Mouse (Mus musculus): Measurements from ENCODE around the gene Flii. TPM values are rescaled to one million over a fixed set of nuclear protein-coding genes. Genes with fewer than 3 reads are reported as not detected.
A peak's percentile ranks its signal among the peaks of the same experiment; 100 is the strongest.

Gene Flii
- polyA plus RNA-seq, 1 experiment from 2014 or later = 53.4 TPM

- Histone ChIP-seq H3K27ac (no peak overlapping the region), H3K36me3 (ENCODE audit: insufficient read depth, low read length) (peaks cover 21% of the 10 kb centered on the region; the same call in 1 of the 2 replicates), H3K4me1 (replicated peaks; ENCODE audit: insufficient read depth, low read length) (no peaks in the 10 kb centered on the region), H3K27me3 (ENCODE audit: insufficient read depth, low read length) (no peaks in the 10 kb centered on the region), H3K4me3 (replicated peaks; ENCODE audit: low read depth, low read length) (no peak overlapping the region), H3K4me2 (ENCODE audit: low read length) (no peak overlapping the region), H3K9ac (ENCODE audit: low read depth, low read length) (no peak overlapping the region), H3K9me3 (replicated peaks; ENCODE audit: low read length) (no peaks in the 10 kb centered on the region)
- DNase-seq (ENCODE audit: low spot score) = no peak
- WGBS = 80% methylated on average over 3 of the region's 3 CpGs
- no peak for TF ChIP-seq CTCF (IDR thresholded peaks at IDR 0.05; ENCODE audit: low read depth)
- ATAC-seq (replicated peaks; ENCODE audit: low FRiP score, low read depth) = no peak
Observed at GRCm38 (mm10) chr11:60736491-60736890, 9.4 kb upstream of the Flii start.

GRCm38 (mm10) chr11:60735191-60735590 lies 8.1 kb upstream of the Flii start:
- DNase-seq (ENCODE audit: low spot score) (no peak), ATAC-seq (replicated peaks; ENCODE audit: low FRiP score, low read depth) (no peak)
- Histone ChIP-seq H3K36me3 (ENCODE audit: insufficient read depth, low read length) (peaks cover 19% of the 10 kb centered on the region), H3K27me3 (ENCODE audit: insufficient read depth, low read length) (no peaks in the 10 kb centered on the region), H3K4me1 (replicated peaks; ENCODE audit: insufficient read depth, low read length) (no peaks in the 10 kb centered on the region), H3K27ac (no peak overlapping the region), H3K9ac (ENCODE audit: low read depth, low read length) (no peak overlapping the region), H3K9me3 (replicated peaks; ENCODE audit: low read length) (no peaks in the 10 kb centered on the region), H3K4me3 (replicated peaks; ENCODE audit: low read depth, low read length) (no peak overlapping the region), H3K4me2 (ENCODE audit: low read length) (no peak overlapping the region)
- TF ChIP-seq CTCF (IDR thresholded peaks at IDR 0.05; ENCODE audit: low read depth) = peak; percentile 45
- 72% methylated on average over 5 of the region's 5 CpGs for WGBS

- WGBS = 75% methylated on average over 2 of the region's 2 CpGs
- ATAC-seq (replicated peaks; ENCODE audit: low FRiP score, low read depth) = no peak
- no peaks in the 10 kb centered on the region for H3K9me3 ChIP-seq (replicated peaks; ENCODE audit: low read length)
- peaks cover 13% of the 10 kb centered on the region for H3K36me3 ChIP-seq (ENCODE audit: insufficient read depth, low read length)
- H3K4me2 ChIP-seq (ENCODE audit: low read length) = no peak overlapping the region
- no peaks in the 10 kb centered on the region for H3K27me3 ChIP-seq (ENCODE audit: insufficient read depth, low read length)
- no peak overlapping the region for H3K27ac ChIP-seq
- H3K9ac ChIP-seq (ENCODE audit: low read depth, low read length) = no peak overlapping the region
- H3K4me1 ChIP-seq (replicated peaks; ENCODE audit: insufficient read depth, low read length) = peaks cover under 1% of the 10 kb centered on the region; the same call in 1 of the 2 replicates
- DNase-seq (ENCODE audit: low spot score) = no peak
- TF ChIP-seq CTCF (IDR thresholded peaks at IDR 0.05; ENCODE audit: low read depth) = no peak
- H3K4me3 ChIP-seq (replicated peaks; ENCODE audit: low read depth, low read length) = no peak overlapping the region
Observed at GRCm38 (mm10) chr11:60734206-60734605, 7.1 kb upstream of the Flii start.

- peaks cover 11% of the 10 kb centered on the region; the same call in 1 of the 2 replicates for H3K4me1 ChIP-seq (replicated peaks; ENCODE audit: insufficient read depth, low read length)
- H3K4me2 ChIP-seq (ENCODE audit: low read length) = no peak overlapping the region
- 88% methylated on average over 14 of the region's 14 CpGs for WGBS
- H3K9ac ChIP-seq (ENCODE audit: low read depth, low read length) = no peak overlapping the region
- DNase-seq (ENCODE audit: low spot score) (no peak), ATAC-seq (replicated peaks; ENCODE audit: low FRiP score, low read depth) (no peak)
- no peaks in the 10 kb centered on the region for H3K9me3 ChIP-seq (replicated peaks; ENCODE audit: low read length)
- no peak for TF ChIP-seq CTCF (IDR thresholded peaks at IDR 0.05; ENCODE audit: low read depth)
- peaks cover 13% of the 10 kb centered on the region for H3K36me3 ChIP-seq (ENCODE audit: insufficient read depth, low read length)
- no peak overlapping the region for H3K27ac ChIP-seq
- no peak overlapping the region for H3K4me3 ChIP-seq (replicated peaks; ENCODE audit: low read depth, low read length)
- H3K27me3 ChIP-seq (ENCODE audit: insufficient read depth, low read length) = no peaks in the 10 kb centered on the region
Observed at GRCm38 (mm10) chr11:60731251-60731650, 4.2 kb upstream of the Flii start.

GRCm38 (mm10) chr11:60730169-60730568 lies 3.1 kb upstream of the Flii start:
- peaks cover 14% of the 10 kb centered on the region; the same call in 1 of the 2 replicates for H3K4me1 ChIP-seq (replicated peaks; ENCODE audit: insufficient read depth, low read length)
- no peak overlapping the region for H3K4me2 ChIP-seq (ENCODE audit: low read length)
- H3K27me3 ChIP-seq (ENCODE audit: insufficient read depth, low read length) = no peaks in the 10 kb centered on the region
- no peak overlapping the region for H3K27ac ChIP-seq
- H3K9ac ChIP-seq (ENCODE audit: low read depth, low read length) = no peak overlapping the region
- no peaks in the 10 kb centered on the region for H3K9me3 ChIP-seq (replicated peaks; ENCODE audit: low read length)
- no peak for TF ChIP-seq CTCF (IDR thresholded peaks at IDR 0.05; ENCODE audit: low read depth)
- DNase-seq (ENCODE audit: low spot score) (no peak), ATAC-seq (replicated peaks; ENCODE audit: low FRiP score, low read depth) (no peak)
- peaks cover 13% of the 10 kb centered on the region for H3K36me3 ChIP-seq (ENCODE audit: insufficient read depth, low read length)
- WGBS = 86% methylated on average over 9 of the region's 9 CpGs
- H3K4me3 ChIP-seq (replicated peaks; ENCODE audit: low read depth, low read length) = no peak overlapping the region

GRCm38 (mm10) chr11:60729217-60729641 lies 2.2 kb upstream of the Flii start:
- peaks cover 13% of the 10 kb centered on the region for H3K36me3 ChIP-seq (ENCODE audit: insufficient read depth, low read length)
- peaks cover 14% of the 10 kb centered on the region; the same call in 1 of the 2 replicates for H3K4me1 ChIP-seq (replicated peaks; ENCODE audit: insufficient read depth, low read length)
- ATAC-seq (replicated peaks; ENCODE audit: low FRiP score, low read depth) (no peak), DNase-seq (ENCODE audit: low spot score) (no peak)
- no peaks in the 10 kb centered on the region for H3K27me3 ChIP-seq (ENCODE audit: insufficient read depth, low read length)
- H3K9ac ChIP-seq (ENCODE audit: low read depth, low read length) = peak overlapping the region; percentile 64
- H3K4me2 ChIP-seq (ENCODE audit: low read length) = peak overlapping the region; percentile 69
- TF ChIP-seq CTCF (IDR thresholded peaks at IDR 0.05; ENCODE audit: low read depth) = no peak
- no peak overlapping the region for H3K4me3 ChIP-seq (replicated peaks; ENCODE audit: low read depth, low read length)
- 73% methylated on average over 6 of the region's 6 CpGs for WGBS
- H3K27ac ChIP-seq = no peak overlapping the region
- H3K9me3 ChIP-seq (replicated peaks; ENCODE audit: low read length) = no peaks in the 10 kb centered on the region

GRCm38 (mm10) chr11:60728260-60728761 lies 1.2 kb upstream of the Flii start, which contains the start of gene Mief2:
TSS of gene Mief2 (plus strand) at chr11:60728398.
- TF ChIP-seq CTCF (IDR thresholded peaks at IDR 0.05; ENCODE audit: low read depth) = no peak
- Histone ChIP-seq H3K4me2 (ENCODE audit: low read length) (peak within 1 kb of the TSS; percentile 69), H3K27me3 (ENCODE audit: insufficient read depth, low read length) (no peaks in the 10 kb centered on the region), H3K36me3 (ENCODE audit: insufficient read depth, low read length) (peaks cover 21% of the 10 kb centered on the region), H3K9me3 (replicated peaks; ENCODE audit: low read length) (no peaks in the 10 kb centered on the region), H3K4me3 (replicated peaks; ENCODE audit: low read depth, low read length) (peak within 1 kb of the TSS; percentile 87), H3K27ac (peak within 1 kb of the TSS; percentile 87), H3K4me1 (replicated peaks; ENCODE audit: insufficient read depth, low read length) (peaks cover 14% of the 10 kb centered on the region; the same call in 1 of the 2 replicates), H3K9ac (ENCODE audit: low read depth, low read length) (peak within 1 kb of the TSS; percentile 94)
- under 1% methylated on average over 44 of the region's 44 CpGs for WGBS
- peak; percentile 98 for DNase-seq (ENCODE audit: low spot score)
- peak; percentile 91 for ATAC-seq (replicated peaks; ENCODE audit: low FRiP score, low read depth)
